Mouse (Mus musculus) left cerebral cortex, adult 2 months (tissue): ENCODE measurements around the gene Sub1. TPM values are rescaled to one million over a fixed set of nuclear protein-coding genes. Genes with fewer than 3 reads are reported as not detected.

Experiments
- DNase-seq, 2 experiments: peaks; one replicate each; pipeline ENCODE4 v3.0.0; 2021 to 2022; ENCODE audit warnings: low spot score in 2 of 2, mixed read lengths in 1 of 2; ENCODE audit errors: extremely low spot score in 1 of 2
- H3K27ac ChIP-seq: fragments of 200-600 bp; 2 replicates; pipeline ENCODE4 v1.8.1; 2022
- H3K4me3 ChIP-seq: fragments of 200-600 bp; 2 replicates; pipeline ENCODE4 v1.8.1; 2022
- CTCF ChIP-seq: fragments of 200-600 bp; IDR thresholded peaks from 2 replicates; pipeline ENCODE4 v1.8.1; 2022; ENCODE audit warnings: antibody characterized with exemption, mild to moderate bottlenecking, moderate library complexity
- intact Hi-C: fragments of 180-260 bp; cut with DNase I; formaldehyde crosslinking; loops from one replicate; pipeline ENCODE4 v1.15.1; 2025
- total RNA-seq, 2 experiments: library from RNA; stranded (reverse); gene quantifications; 2 replicates each; pipeline ENCODE4 v1.2.3; 2021

Gene Sub1
- total RNA-seq, 2 experiments from 2014 or later = 279 to 310 TPM

DNA sequence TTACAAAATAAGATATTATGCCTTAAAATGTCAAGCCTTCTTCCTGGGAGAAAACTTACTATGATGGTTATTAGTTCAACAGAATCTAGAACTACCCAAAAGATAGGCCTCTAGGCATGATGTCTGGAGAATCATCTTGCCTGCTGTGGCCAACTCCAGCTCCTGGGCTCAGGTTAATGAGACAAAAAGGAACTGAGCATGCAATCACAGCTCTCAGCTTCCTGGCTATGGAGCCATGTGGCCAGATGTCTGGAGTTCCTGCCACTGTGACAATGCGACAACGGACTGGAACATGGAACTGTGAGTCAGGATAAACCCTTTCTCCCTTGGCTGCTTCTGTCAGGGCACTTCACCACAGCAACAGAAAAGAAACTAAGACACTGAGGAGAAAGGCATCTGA lies 14.8 kb downstream of the Sub1 start:
- Histone ChIP-seq H3K4me3 (no peak overlapping the region), H3K27ac (peak overlapping the region; percentile 76)
- no peak for TF ChIP-seq CTCF
- no peak for DNase-seq
- intact Hi-C loops = loop anchor here (1.0 to 2.0 kb wide), 2 partner anchors 43 to 124 kb away; no protein-coding TSS in a partner anchor

DNA sequence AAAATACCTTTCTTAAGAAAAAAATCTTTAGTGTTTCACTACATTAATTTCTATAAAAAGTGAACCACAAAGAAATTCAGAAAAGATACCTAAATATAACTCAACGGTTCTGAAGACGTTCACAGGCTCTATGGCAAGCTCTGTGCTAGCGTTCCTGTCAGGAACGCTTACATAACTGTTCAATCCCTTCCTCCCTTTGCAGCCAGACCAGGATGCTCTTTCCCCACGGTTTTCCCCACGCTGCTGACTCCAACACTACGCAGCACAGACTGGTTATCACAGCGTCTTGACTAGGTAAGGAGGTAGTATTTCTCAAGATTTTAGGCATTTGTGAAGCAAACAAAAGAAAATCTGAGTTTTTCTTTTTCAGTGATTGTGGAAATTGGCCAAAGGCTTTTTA lies 15.3 kb downstream of the Sub1 start:
- intact Hi-C loops = loop anchor here (1.0 to 2.0 kb wide), 2 partner anchors 43 to 125 kb away; no protein-coding TSS in a partner anchor
- Histone ChIP-seq H3K4me3 (no peak overlapping the region), H3K27ac (peak overlapping the region; percentile 76)
- peak; percentile 61 to 62 for DNase-seq
- TF ChIP-seq CTCF = no peak

DNA sequence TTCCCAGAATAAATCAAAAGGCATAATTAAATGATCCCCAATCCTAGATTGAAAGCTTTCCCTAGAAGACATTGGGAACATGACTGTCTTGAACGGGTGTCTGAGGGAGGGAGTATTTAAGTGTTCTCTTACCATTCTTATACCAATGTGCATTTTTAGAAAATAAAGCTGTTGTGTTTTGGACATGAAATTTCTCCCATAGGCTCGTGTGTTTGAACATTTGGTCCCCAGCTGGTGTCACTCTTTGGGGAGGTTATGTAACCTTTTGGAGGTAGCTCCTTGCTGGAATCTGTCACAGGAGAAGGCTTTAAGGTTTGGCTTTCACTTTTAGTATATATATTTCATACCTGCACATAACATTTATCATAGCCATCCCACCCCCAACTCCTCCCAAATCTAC lies 18.6 kb downstream of the Sub1 start:
- Histone ChIP-seq H3K4me3 (no peak overlapping the region), H3K27ac (peak overlapping the region; percentile 66; the same call in 1 of the 2 replicates)
- intact Hi-C loops = loop anchor here (5.0 to 10.0 kb wide), 2 partner anchors 139 to 387 kb away; partner anchors contain the start of gene Zfr
- DNase-seq = no peak
- TF ChIP-seq CTCF = no peak

DNA sequence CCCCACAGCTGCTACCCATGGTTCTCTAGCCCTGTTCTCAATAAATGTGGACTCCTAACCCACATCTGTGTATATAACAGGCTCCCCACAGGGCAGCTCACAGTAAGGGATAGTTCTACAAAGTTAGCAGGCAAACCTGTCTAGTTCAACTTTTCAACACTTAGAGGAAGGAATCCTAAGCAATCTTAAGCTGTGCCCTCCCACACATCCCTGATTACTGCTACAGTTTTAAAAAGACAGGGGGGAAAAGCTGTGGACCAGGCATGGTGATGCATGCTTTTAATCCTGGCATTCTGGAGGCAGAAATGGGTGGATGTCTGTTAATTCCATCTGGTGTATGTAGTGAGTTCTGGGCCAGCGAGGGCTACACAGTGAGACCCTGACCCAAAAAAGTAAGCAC lies 19.7 kb downstream of the Sub1 start:
- intact Hi-C loops = loop anchor here (5.0 to 10.0 kb wide), 2 partner anchors 140 to 388 kb away; partner anchors contain the start of gene Zfr
- Histone ChIP-seq H3K27ac (peak overlapping the region; percentile 66), H3K4me3 (no peak overlapping the region)
- no peak for DNase-seq
- TF ChIP-seq CTCF = no peak

- intact Hi-C loops = loop anchor here (5.0 to 10.0 kb wide), 2 partner anchors 141 to 389 kb away; partner anchors contain the start of gene Zfr
- TF ChIP-seq CTCF = no peak
- DNase-seq = no peak
- Histone ChIP-seq H3K27ac (no peak overlapping the region), H3K4me3 (no peak overlapping the region)
These were observed 20.9 kb downstream of the Sub1 start for GRCm38 (mm10) chr15:11975836-11976235.

GRCm38 (mm10) chr15:11971854-11972420 lies 24.8 kb downstream of the Sub1 start:
- H3K4me3 ChIP-seq = no peak overlapping the region
- DNase-seq = peak; percentile 80 to 89
- intact Hi-C loops = loop anchor here (1.0 to 10.0 kb wide), 5 partner anchors 65 to 393 kb away; partner anchors contain the start of genes 1810049J17Rik and Golph3
- peak; percentile 93 for TF ChIP-seq CTCF
- no peak overlapping the region for H3K27ac ChIP-seq

- H3K27ac ChIP-seq = no peak overlapping the region
- DNase-seq = no peak
- TF ChIP-seq CTCF = no peak
- no peak overlapping the region for H3K4me3 ChIP-seq
- intact Hi-C loops = loop anchor here (5.0 to 10.0 kb wide), 3 partner anchors 297 to 394 kb away; partner anchors contain the start of genes 1810049J17Rik and Golph3
These were observed 26.2 kb downstream of the Sub1 start for GRCm38 (mm10) chr15:11970621-11971020.

- intact Hi-C loops = loop anchor here (5.0 kb wide), 2 partner anchors 57 to 472 kb away; no protein-coding TSS in a partner anchor
- DNase-seq = no peak
- no peak overlapping the region for H3K27ac ChIP-seq
- H3K4me3 ChIP-seq = no peak overlapping the region
- no peak for TF ChIP-seq CTCF
These were observed 27.9 kb downstream of the Sub1 start for GRCm38 (mm10) chr15:11968851-11969250.

DNA sequence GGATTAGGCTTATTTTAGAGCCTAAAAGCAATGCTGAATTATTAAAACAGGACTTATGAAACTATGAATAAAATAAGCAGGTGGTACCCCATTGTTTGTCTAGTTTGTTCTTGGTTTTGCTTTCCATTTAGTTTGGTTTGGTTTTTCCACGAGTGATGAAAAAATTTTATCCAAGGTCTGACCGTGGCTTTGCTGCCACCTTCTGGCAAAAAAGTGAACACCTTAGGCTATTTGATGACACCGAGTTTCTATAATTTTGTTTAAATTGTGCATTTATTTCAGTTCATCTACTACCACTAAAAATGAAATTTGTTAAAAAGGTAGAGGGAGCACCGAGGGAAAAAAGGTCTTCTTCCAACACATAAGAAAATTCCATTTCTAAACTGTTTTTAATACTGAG lies 30.4 kb downstream of the Sub1 start:
- peak; percentile 89 for TF ChIP-seq CTCF
- Histone ChIP-seq H3K4me3 (no peak overlapping the region), H3K27ac (no peak overlapping the region)
- DNase-seq = peak in 1 of 2 experiments; percentile 53
- intact Hi-C loops = loop anchor here (1.0 to 5.0 kb wide), 4 partner anchors 54 to 469 kb away; no protein-coding TSS in a partner anchor

- Histone ChIP-seq H3K4me3 (no peak overlapping the region), H3K27ac (no peak overlapping the region)
- no peak for TF ChIP-seq CTCF
- no peak for DNase-seq
- intact Hi-C loops = loop anchor here (5.0 kb wide), 2 partner anchors 53 to 468 kb away; no protein-coding TSS in a partner anchor
These were observed 31.5 kb downstream of the Sub1 start for GRCm38 (mm10) chr15:11965201-11965845.

DNA sequence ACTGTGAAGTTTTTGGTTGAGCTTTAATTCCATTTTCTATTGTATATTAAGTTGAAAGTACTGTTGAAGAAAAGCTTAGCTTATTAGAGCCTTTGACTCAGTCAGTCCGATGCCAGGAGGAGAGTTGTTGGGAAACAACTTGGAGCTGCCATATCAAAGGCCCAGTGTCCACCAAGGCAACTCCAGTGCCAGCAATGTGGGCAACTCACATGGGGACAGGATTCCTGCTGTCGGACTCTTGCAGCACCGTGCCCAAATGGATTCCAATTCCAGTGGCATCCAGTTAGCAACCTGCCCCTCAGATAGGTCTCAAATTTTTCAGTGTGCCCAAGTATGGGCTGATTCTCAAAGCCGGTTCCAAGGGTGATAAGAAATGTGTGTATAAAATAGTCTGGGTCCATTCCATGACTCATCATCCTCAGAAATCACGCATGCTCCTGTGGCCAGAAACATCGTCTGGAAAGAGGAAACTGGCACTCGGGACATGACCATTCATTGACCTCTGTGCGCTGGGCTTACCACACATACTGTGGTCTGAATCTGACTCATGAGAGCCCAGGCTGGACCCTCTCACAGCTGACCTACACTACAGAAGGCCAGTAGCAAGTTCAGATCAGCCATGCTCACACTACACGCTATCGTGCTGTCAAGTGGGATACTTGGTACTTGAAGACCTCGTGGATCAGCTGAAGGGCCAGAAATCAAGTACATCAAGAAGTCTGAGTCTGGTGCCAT lies 32.8 kb downstream of the Sub1 start:
- no peak for TF ChIP-seq CTCF
- intact Hi-C loops = no loop called here
- no peak overlapping the region for H3K4me3 ChIP-seq
- no peak overlapping the region for H3K27ac ChIP-seq
- no peak for DNase-seq

DNA sequence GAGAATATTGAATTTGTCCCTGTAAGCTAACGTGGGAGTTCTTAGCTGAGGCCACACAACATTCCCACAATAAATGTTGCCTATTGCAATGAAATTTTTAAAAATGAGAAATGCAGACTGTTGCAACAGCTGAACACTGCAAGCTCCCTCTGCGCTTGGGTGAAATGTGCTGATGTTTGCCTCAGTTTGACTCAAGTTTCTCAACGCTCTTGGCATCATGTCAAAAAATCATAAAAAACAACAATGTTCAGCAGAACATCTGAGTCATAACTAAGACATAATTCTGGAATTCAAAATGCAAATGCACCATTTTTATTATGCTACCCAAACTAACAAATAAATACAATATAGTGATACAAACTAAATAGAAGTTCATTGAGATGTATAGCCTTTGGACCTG lies 37.1 kb downstream of the Sub1 start:
- Histone ChIP-seq H3K27ac (no peak overlapping the region), H3K4me3 (no peak overlapping the region)
- intact Hi-C loops = no loop called here
- DNase-seq = no peak
- TF ChIP-seq CTCF = no peak
